Mouse (Mus musculus) limb, embryonic 11.5 days (tissue): ENCODE measurements at regions not wholly inside any gene's neighbourhood (a gene's known extent, or its start where the extent isn't known, plus 50 kb on each side); places are given as distances from the start of the nearest gene placed in this dataset.
A peak's percentile ranks its signal among the peaks of the same experiment; 100 is the strongest.

Experiments used
- ATAC-seq: fragments of 200-750 bp; cut with Nextera tagmentation; 2 replicates; pipeline ENCODE4 v1.8.0; 2017; ENCODE audit warnings: low read depth; ENCODE audit not compliant: insufficient number of reproducible peaks, low FRiP score, low TSS enrichment
- DNase-seq: peaks from one replicate; pipeline ENCODE4 v3.0.0-alpha.2; 2015; ENCODE audit warnings: low spot score
- H3K27ac ChIP-seq: fragments of 300-500 bp; sonication (generic); replicated peaks from 2 replicates; pipeline ENCODE4 v1.5.1; 2014; ENCODE audit warnings: low read depth, mild to moderate bottlenecking, low read length
- H3K27me3 ChIP-seq: fragments of 300-500 bp; sonication (generic); 2 replicates; pipeline ENCODE4 v1.6.1; 2014; ENCODE audit warnings: mild to moderate bottlenecking, low read length, mixed read lengths; ENCODE audit not compliant: control insufficient read depth, insufficient read depth
- H3K36me3 ChIP-seq: fragments of 300-500 bp; sonication (generic); 2 replicates; pipeline ENCODE4 v1.6.1; 2014; ENCODE audit warnings: mild to moderate bottlenecking, low read length, moderate library complexity, mixed read lengths; ENCODE audit not compliant: control insufficient read depth, insufficient read depth
- H3K4me1 ChIP-seq: fragments of 300-500 bp; sonication (generic); 2 replicates; pipeline ENCODE4 v1.6.1; 2014; ENCODE audit warnings: low read length, mixed read lengths; ENCODE audit not compliant: control insufficient read depth, insufficient read depth
- H3K4me2 ChIP-seq: fragments of 300-500 bp; sonication (generic); 2 replicates; pipeline ENCODE4 v1.6.1; 2014; ENCODE audit warnings: low read depth, mild to moderate bottlenecking, moderate library complexity; ENCODE audit not compliant: severe bottlenecking
- H3K4me3 ChIP-seq: fragments of 300-500 bp; sonication (generic); 2 replicates; pipeline ENCODE4 v1.5.1; 2014; ENCODE audit warnings: low read depth, low read length
- H3K9ac ChIP-seq: fragments of 300-500 bp; sonication (generic); 2 replicates; pipeline ENCODE4 v1.6.1; 2014; ENCODE audit warnings: mild to moderate bottlenecking, low read length
- H3K9me3 ChIP-seq: fragments of 300-500 bp; sonication (generic); 2 replicates; pipeline ENCODE4 v1.6.1; 2016; ENCODE audit warnings: low read length; ENCODE audit not compliant: control insufficient read depth
- WGBS: fragments of 180-500 bp; shearing (Covaris S2); extraction: QIAGEN DNeasy Blood & Tissue Kit; methylation state at CpG from one replicate; pipeline ENCODE4 v1.1.7; 2014; 5-methylcytosine and 5-hydroxymethylcytosine counted together

DNA sequence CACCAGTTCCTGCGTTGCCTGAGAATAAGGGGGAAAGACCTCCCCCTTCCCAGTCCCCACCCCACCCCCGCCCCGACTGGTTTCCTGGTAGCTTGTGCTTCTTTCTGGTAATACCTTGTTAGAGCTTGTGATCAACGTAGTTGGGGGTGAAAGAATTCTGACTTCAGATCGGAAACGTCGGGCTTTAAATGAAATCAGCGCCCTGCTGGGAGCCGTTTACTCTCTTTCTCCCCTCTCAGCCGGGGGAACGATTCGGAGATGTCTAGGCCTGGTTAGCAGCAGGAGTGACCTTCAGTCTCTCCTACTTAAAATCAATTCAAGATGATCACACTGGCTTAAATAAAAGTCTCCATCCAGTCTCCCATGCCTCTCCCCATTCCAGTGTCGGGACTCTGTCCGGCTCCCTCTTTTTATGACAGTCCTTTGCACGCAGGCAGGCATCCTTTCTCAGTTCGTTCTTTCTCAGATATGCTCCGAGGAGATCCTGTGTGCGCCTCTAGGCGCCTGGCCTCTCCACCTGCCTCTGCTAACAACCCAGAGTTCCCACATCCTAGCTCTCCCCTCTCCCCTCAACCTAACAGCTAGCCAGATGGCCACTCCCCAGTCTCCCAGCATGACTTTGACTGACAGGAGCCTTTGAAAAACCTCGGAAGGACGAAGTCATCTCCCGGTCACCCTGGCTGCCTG is 405.5 kb upstream of the Id4 start:
- no peaks in the 10 kb centered on the region for H3K27me3 ChIP-seq
- no peak overlapping the region for H3K4me3 ChIP-seq
- no peaks in the 10 kb centered on the region for H3K9me3 ChIP-seq
- peak overlapping the region; percentile 38 for H3K4me2 ChIP-seq
- peak overlapping the region; percentile 22; the same call in 1 of the 2 replicates for H3K9ac ChIP-seq
- DNase-seq = peak; percentile 43
- H3K27ac ChIP-seq = no peak overlapping the region
- 2% methylated on average over 22 of the region's 22 CpGs for WGBS
- no peak for ATAC-seq
- peaks cover 12% of the 10 kb centered on the region for H3K4me1 ChIP-seq
- H3K36me3 ChIP-seq = no peaks in the 10 kb centered on the region

DNA sequence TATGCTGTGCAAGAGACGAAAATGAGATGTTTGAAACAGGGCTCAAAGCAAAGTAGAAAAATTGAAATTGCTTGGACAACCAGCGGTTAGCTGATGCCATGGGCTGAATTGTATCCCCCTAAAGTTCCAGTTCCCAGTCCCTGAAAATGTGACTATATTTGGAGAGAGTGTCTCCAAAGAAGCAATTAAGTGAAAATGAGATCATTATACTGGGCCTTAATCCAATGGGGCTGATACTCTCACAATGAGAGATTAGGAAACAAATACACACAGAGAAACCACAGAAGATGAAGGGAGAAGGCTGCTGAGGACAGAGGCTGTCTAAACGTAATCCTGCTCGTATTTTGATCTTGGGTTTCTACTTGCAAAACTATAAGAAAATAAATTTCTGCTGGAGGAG is 402.1 kb upstream of the Id4 start:
- H3K4me3 ChIP-seq = no peak overlapping the region
- H3K9ac ChIP-seq = no peak overlapping the region
- H3K4me1 ChIP-seq = peaks cover 12% of the 10 kb centered on the region
- no peak overlapping the region for H3K4me2 ChIP-seq
- no peak for DNase-seq
- H3K27ac ChIP-seq = no peak overlapping the region
- H3K27me3 ChIP-seq = no peaks in the 10 kb centered on the region
- WGBS = 93% methylated on average over 4 of the region's 4 CpGs
- no peaks in the 10 kb centered on the region for H3K9me3 ChIP-seq
- no peak for ATAC-seq
- no peaks in the 10 kb centered on the region for H3K36me3 ChIP-seq

DNA sequence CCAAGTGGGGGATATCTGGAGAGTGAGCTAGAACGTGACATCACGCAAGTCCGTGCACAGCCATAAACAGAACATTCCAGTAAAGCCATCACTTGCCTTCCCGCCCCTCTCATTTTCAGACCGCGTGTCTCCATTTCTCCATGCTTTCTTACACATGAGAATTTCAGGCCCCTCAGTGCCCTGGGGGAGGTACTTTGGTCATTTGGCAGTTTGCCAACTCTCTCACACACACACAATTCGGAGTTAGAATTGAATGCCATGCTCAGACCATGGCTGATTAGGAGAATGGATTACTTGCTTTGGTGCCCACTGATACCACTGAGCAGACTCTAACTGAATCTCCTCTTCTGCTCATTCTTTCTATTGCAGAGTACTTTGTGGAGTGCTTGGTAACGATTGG is 400.7 kb upstream of the Id4 start:
- Histone ChIP-seq H3K9ac (no peak overlapping the region), H3K27me3 (no peaks in the 10 kb centered on the region), H3K4me1 (peaks cover 8% of the 10 kb centered on the region), H3K9me3 (no peaks in the 10 kb centered on the region), H3K36me3 (no peaks in the 10 kb centered on the region), H3K4me3 (no peak overlapping the region), H3K27ac (no peak overlapping the region), H3K4me2 (no peak overlapping the region)
- no peak for DNase-seq
- no peak for ATAC-seq
- WGBS = 83% methylated on average over 8 of the region's 8 CpGs

DNA sequence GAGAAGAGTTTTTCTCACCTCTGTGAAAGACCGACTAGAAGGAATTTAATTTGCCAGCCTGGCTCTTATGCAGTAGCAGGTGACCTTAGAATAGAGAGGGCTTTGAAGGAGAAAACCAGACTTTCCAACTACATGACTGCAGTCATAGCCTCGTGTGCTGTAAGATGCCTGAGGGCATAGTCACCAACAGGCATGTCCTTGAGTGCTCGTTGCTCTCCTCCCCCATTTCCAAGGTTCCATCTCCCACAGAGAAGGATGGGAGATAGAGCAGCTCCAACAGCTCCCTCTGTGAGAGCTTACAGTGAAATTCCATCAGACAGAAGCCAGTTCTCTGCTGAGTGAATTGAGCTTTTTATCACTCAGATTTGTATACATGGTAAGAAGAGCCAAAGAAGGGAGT is 398.1 kb upstream of the Id4 start:
- no peak for ATAC-seq
- H3K9ac ChIP-seq = no peak overlapping the region
- H3K4me1 ChIP-seq = no peaks in the 10 kb centered on the region
- WGBS = 53% methylated on average over 3 of the region's 3 CpGs
- H3K27ac ChIP-seq = no peak overlapping the region
- H3K4me2 ChIP-seq = no peak overlapping the region
- H3K36me3 ChIP-seq = no peaks in the 10 kb centered on the region
- no peak for DNase-seq
- no peaks in the 10 kb centered on the region for H3K9me3 ChIP-seq
- H3K4me3 ChIP-seq = no peak overlapping the region
- no peaks in the 10 kb centered on the region for H3K27me3 ChIP-seq

DNA sequence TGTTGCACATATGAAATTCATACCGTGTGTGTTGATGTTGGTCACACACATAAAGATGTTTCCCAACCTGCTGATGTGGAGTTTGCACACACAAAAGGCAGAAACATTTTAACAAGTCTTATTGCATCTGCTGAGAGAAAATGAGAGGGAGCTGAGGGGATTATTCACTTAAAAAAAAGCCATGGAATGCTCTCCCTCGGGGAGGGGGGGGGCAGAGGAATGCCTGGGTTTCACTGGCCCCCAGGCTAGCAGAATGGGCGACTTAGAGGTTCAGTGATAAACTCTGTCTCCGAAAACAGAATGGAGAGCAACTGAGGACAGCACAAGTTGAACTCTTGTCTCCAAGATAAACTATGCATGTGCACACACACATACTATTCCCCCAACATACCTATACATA is 392.4 kb upstream of the Id4 start:
- Histone ChIP-seq H3K4me1 (no peaks in the 10 kb centered on the region), H3K9me3 (no peaks in the 10 kb centered on the region), H3K4me2 (no peak overlapping the region), H3K27me3 (no peaks in the 10 kb centered on the region), H3K9ac (no peak overlapping the region), H3K27ac (no peak overlapping the region), H3K36me3 (no peaks in the 10 kb centered on the region), H3K4me3 (no peak overlapping the region)
- ATAC-seq (no peak), DNase-seq (no peak)
- 53% methylated on average over 4 of the region's 4 CpGs for WGBS

DNA sequence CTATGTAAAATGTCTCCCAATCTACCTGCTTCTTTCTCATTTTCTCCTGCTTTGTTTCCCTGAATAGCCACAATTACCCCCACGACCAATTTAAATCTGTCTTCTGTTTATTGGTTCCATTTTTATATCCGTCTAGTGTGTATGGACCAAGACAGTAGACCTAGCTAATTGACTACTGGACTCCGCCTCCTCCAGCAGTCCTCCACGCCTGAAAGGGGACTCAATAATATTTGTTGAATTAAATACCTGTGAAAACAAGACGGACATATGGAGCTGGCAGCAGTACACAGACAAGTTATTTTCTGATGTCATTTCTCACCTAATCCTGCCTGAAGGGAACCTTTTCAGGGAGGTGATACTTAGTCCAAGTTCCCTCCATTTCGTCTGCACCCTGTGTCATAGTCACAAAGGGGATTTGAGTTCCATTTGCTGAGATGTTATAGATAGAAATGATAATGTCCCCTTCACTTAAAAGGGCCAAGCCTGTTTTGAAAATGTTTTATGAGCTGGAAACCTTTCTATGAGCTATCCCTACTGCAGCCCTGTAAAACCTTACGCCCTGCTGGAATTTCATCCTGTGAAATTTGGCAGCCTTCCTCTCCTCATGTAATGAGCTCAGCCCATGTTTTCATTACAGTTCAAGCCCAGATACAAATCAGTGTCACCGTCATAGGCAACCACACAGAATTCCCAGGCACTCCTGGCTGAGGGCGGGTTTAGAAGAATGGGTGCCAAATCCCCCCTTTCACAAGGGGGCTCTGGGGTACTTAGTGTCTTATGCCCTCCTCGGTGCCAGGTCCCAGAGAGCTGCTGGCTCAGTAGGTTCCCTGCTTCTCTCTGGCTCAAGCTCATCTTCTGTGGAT is 391.1 kb upstream of the Id4 start:
- Histone ChIP-seq H3K36me3 (no peaks in the 10 kb centered on the region), H3K27me3 (no peaks in the 10 kb centered on the region), H3K4me2 (no peak overlapping the region), H3K4me3 (no peak overlapping the region), H3K27ac (no peak overlapping the region), H3K4me1 (no peaks in the 10 kb centered on the region), H3K9ac (no peak overlapping the region), H3K9me3 (no peaks in the 10 kb centered on the region)
- no peak for DNase-seq
- no peak for ATAC-seq
- WGBS = 68% methylated on average over 10 of the region's 10 CpGs

DNA sequence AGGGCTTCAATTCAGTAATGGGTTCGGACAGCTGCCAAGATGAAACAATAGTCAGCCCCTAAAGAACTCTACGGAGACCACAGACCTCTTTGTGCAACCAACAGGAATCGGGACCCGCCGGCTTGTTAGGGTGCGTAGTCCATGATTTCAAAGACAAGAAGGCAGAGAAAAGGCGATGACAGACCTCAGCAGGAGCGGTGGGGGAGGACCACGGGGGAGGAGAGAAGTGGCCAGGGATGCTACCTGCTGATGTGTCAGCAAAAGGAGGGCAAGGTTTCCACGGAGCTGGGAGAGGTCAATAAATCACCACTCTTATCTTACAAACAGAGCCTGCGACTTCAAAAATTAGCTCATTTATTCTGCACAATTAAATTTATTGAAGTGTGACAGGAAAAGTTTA is 388.4 kb upstream of the Id4 start:
- no peak overlapping the region for H3K4me2 ChIP-seq
- H3K4me1 ChIP-seq = no peaks in the 10 kb centered on the region
- no peak overlapping the region for H3K27ac ChIP-seq
- DNase-seq (no peak), ATAC-seq (no peak)
- H3K27me3 ChIP-seq = no peaks in the 10 kb centered on the region
- WGBS = 63% methylated on average over 11 of the region's 11 CpGs
- no peak overlapping the region for H3K9ac ChIP-seq
- no peaks in the 10 kb centered on the region for H3K9me3 ChIP-seq
- no peak overlapping the region for H3K4me3 ChIP-seq
- no peaks in the 10 kb centered on the region for H3K36me3 ChIP-seq

DNA sequence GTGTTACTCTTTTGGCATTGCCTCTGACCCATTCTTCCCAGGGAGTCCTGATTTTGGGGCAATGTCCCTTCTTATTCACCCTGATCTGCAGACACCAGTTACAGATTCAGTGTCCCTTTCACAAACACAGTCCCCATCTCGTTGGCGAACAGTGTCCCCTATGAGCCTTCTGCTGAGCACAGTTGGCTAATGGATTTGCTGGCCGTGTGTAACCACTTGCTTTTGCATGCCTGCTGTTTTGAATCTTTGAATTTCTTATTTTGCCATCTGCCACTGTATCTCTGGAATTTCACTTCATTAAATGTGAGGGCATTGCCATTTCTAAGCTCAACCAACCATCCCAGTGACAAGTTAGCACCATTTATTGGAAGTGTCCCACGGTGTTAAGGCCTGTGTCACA is 368.5 kb upstream of the Id4 start:
- H3K9me3 ChIP-seq = no peaks in the 10 kb centered on the region
- ATAC-seq (no peak), DNase-seq (no peak)
- no peaks in the 10 kb centered on the region for H3K4me1 ChIP-seq
- H3K27me3 ChIP-seq = no peaks in the 10 kb centered on the region
- no peak overlapping the region for H3K4me3 ChIP-seq
- 85% methylated on average over 4 of the region's 4 CpGs for WGBS
- no peak overlapping the region for H3K9ac ChIP-seq
- no peak overlapping the region for H3K4me2 ChIP-seq
- H3K36me3 ChIP-seq = no peaks in the 10 kb centered on the region
- H3K27ac ChIP-seq = no peak overlapping the region
